Mouse (Mus musculus) CH12F3 (cell line): ENCODE results near the gene Arhgap1.

Experiments
- in situ Hi-C: fragments of 300-500 bp; cut with MboI; formaldehyde crosslinking; loops from 2 replicates; pipeline ENCODE4 v1.14.3; 2020; ENCODE audit warnings: low sequenced_read_pairs

The Arhgap1 gene

GRCm38 (mm10) chr2:91695436-91696224 lies 46.0 kb downstream of the Arhgap1 start:
- in situ Hi-C loops, result no loop called here

DNA sequence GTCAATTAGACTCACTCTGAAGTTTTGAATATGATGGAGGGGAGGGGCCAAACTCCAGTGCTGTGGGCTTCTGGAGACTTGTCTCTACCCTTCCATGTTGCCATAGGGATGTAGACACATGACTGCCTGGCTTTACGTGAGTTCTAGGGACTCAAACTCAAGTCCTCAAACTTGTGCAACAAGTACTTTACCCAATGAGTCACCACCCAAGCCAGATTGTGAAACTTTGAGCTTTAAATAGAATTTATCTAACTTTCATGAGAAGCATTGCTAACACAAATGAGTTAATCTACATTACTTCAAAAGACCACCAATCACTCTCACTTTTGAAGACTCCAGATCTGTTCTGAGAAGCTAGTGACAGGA lies 46.5 kb downstream of the Arhgap1 start:
- in situ Hi-C loops, result no loop called here

DNA sequence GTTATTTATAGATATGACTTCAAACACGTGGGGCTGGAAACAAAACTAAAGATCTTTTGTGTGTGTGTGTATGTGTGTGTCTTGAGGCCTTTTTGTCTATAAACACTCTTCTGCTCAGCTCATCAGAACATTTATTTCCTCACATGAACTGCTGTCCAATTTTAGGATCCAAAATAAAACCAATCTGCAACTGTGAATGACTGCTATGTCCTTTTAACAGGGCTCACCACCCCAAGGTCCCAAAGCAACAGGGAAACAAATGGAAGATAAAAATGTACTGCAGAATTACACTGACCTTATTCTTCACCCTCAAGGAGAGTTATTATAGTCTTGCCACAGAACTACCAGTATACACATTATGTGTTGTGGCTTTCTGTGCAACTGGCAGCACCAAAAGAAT lies 49.6 kb downstream of the Arhgap1 start:
- in situ Hi-C loops, result no loop called here

DNA sequence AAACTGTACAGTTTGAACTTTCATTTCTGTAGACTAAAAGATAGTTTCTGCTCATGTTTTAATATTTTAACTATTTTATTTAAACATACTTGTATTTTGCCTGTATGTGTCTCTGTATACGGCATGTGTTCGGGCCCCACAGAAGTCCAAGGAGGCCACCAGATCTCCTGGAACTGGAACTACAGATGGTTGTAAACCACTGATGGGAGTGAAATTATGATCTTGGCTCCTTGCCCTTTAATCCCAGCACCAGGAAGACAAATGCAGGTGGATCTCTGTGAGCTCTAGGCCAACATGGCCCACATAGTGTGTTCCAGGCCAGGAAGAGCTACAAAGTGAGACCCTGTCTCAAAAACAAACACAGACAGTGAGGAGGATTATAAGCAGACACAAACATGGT lies 51.7 kb downstream of the Arhgap1 start:
- in situ Hi-C loops, result no loop called here

DNA sequence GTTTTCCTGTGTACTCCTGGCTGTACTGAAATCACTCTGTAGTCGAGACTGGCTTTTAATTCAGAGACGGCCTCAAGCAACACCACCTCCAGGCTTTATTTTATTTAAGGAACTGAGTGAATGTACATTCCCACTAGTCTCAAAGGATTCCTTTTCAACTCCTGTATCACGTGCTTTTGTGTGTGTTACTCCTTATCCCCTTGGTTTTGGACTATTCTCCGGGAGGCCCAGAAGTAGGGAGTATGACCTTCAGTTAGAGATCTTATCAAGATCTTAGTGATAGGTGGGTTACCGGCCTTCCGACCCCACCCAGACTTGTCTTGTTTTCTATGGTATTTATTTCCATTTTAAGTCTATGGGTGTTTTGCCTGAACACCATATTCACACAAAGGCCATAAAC lies 56.1 kb downstream of the Arhgap1 start:
- in situ Hi-C loops, result no loop called here

- in situ Hi-C loops, result no loop called here
Observed at GRCm38 (mm10) chr2:91706456-91706855, 56.8 kb downstream of the Arhgap1 start.

DNA sequence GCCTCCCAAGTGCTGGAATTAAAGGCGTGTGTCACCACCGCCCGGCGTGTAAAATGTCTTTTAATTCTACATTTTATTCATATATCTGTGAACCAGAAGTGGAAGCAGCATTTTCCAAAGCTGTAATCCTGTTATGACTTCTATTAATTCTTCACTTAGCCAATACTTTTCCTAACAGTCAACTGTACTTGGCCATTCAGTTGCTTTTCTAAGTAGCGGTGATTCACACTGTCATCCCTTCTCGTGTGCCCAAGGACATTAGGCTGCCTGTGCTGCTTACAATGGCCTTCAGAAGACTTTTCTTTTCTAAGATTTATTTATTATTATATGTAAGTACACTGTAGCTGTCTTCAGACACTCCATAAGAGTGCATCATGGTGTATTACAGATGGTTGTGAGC lies 58.7 kb downstream of the Arhgap1 start:
- in situ Hi-C loops, result no loop called here

- in situ Hi-C loops, result no loop called here
Observed at GRCm38 (mm10) chr2:91710272-91711234, 60.9 kb downstream of the Arhgap1 start, which contains the start of the genes Atg13 and Harbi1. Atg13 (minus strand) TSS chr2:91710576. Harbi1 (plus strand) TSS chr2:91710852.

DNA sequence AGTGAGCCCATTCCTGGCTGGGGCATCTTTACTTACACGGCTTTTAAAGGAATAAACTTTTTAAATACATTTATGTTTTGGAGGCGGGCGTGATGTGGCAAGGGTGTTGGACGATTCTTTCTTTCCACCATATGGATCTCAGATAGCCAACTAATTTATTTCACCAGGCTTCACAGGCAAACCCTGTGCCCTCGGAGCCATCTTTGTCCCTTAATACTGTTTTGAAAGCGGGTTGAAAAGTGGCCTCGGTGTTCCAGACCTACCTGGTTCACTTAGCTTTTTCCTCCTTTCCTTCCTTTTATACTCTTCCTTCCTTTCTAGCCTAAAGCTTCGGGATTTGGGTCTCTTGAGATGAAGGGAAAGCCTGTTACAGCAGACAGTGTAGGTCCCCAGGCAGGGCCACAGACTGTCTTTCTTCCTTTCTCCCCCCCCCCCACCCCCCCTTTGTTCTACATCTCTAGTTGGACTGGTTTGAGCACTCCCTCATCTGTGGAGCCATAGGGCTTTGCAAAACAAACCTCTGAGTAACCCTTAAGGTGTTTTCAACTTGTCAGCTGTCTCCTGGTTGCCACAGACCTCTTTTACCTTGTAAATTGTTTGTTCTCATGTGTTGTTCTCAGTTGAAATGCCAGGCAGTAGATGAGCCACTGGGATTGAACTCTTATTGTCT lies 61.7 kb downstream of the Arhgap1 start:
- in situ Hi-C loops, result no loop called here

GRCm38 (mm10) chr2:91714921-91715320 lies 65.3 kb downstream of the Arhgap1 start:
- in situ Hi-C loops, result no loop called here

GRCm38 (mm10) chr2:91718276-91718675 lies 68.6 kb downstream of the Arhgap1 start:
- in situ Hi-C loops, result no loop called here
